Mouse (Mus musculus): Measurements from ENCODE around the gene Scp2d1. TPM values are rescaled to one million over a fixed set of nuclear protein-coding genes. Genes with fewer than 3 reads are reported as not detected.

Gene Scp2d1
- polyA plus RNA-seq, 1 experiment from 2014 or later = not detected

- H3K4me3 ChIP-seq = no peak overlapping the region
- no peak for DNase-seq (ENCODE audit: low spot score)
- H3K36me3 ChIP-seq = no peaks in the 10 kb centered on the region
- no peaks in the 10 kb centered on the region for H3K27me3 ChIP-seq (ENCODE audit: low read depth, poor library complexity, severe bottlenecking)
- 92% methylated on average over 5 of the region's 5 CpGs for WGBS
- H3K27ac ChIP-seq = no peak overlapping the region
- no peaks in the 10 kb centered on the region for H3K4me1 ChIP-seq
- no peaks in the 10 kb centered on the region for H3K9me3 ChIP-seq (replicated peaks)
Measured at GRCm38 (mm10) chr2:144836667-144837311, 13.3 kb downstream of the Scp2d1 start.

GRCm38 (mm10) chr2:144837312-144837679 lies 13.8 kb downstream of the Scp2d1 start:
- no peaks in the 10 kb centered on the region for H3K4me1 ChIP-seq
- no peaks in the 10 kb centered on the region for H3K36me3 ChIP-seq
- no peaks in the 10 kb centered on the region for H3K27me3 ChIP-seq (ENCODE audit: low read depth, poor library complexity, severe bottlenecking)
- WGBS = 91% methylated on average over 3 of the region's 3 CpGs
- no peaks in the 10 kb centered on the region for H3K9me3 ChIP-seq (replicated peaks)
- H3K4me3 ChIP-seq = no peak overlapping the region
- DNase-seq (ENCODE audit: low spot score) = no peak
- H3K27ac ChIP-seq = no peak overlapping the region

- no peaks in the 10 kb centered on the region for H3K36me3 ChIP-seq
- no peaks in the 10 kb centered on the region for H3K4me1 ChIP-seq
- H3K27me3 ChIP-seq (ENCODE audit: low read depth, poor library complexity, severe bottlenecking) = no peaks in the 10 kb centered on the region
- no peak for DNase-seq (ENCODE audit: low spot score)
- no peaks in the 10 kb centered on the region for H3K9me3 ChIP-seq (replicated peaks)
- 78% methylated on average over 2 of the region's 2 CpGs for WGBS
- H3K27ac ChIP-seq = no peak overlapping the region
- H3K4me3 ChIP-seq = no peak overlapping the region
Measured at GRCm38 (mm10) chr2:144868827-144869226, 45.4 kb downstream of the Scp2d1 start.

Other genes with a start within 250 kb of the Scp2d1 start
- gene Smim26, start 229.6 kb upstream of the Scp2d1 start, polyA plus RNA-seq (2016; fragmentation: Nextera tagmentation; extraction: Ambion mirVana) = 24.0 and 30.7 TPM in 2 replicates
- 34.7 and 35.4 TPM in 2 replicates for gene Dtd1, start 223.8 kb upstream of the Scp2d1 start, polyA plus RNA-seq (2016; fragmentation: Nextera tagmentation; extraction: Ambion mirVana)